Mouse (Mus musculus) urinary bladder, adult 2 months (tissue): ENCODE data around the gene Gm10401. TPM values are rescaled to one million over a fixed set of nuclear protein-coding genes. Genes with fewer than 3 reads are reported as not detected.

ENCODE experiments used
- DNase-seq: peaks from one replicate; pipeline ENCODE4 v3.0.0; 2022; ENCODE audit warnings: low spot score
- polyA plus RNA-seq: library from polyadenylated mRNA; depleted of rRNA; stranded (reverse); fragments of >200 nt; gene quantifications from 2 replicates; pipeline ENCODE4 v1.2.3, GENCODE M21; 2012; rRNA removed

The Gm10401 gene
- polyA plus RNA-seq, 1 experiment = 0.23 TPM

DNA sequence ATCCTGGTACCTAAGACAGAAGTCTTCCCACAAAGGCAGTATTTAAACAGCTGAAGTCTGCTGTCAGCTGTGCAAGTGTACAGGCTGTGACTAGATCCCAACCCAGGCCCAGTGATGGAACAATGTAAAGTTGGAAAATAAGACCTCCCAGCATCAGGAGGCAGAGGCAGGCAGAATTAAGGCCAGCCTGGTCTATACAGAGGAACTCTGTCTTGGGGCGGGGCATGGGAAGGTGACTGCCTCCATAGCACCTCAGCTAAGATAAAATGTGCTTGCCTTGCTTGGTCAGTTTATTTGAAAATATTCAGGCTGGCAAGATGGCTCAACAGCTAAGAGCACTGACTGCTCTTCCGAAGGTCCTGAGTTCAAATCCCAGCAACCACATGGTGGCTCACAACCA is 27.6 kb downstream of the Gm10401 start:
- DNase-seq = no peak

DNA sequence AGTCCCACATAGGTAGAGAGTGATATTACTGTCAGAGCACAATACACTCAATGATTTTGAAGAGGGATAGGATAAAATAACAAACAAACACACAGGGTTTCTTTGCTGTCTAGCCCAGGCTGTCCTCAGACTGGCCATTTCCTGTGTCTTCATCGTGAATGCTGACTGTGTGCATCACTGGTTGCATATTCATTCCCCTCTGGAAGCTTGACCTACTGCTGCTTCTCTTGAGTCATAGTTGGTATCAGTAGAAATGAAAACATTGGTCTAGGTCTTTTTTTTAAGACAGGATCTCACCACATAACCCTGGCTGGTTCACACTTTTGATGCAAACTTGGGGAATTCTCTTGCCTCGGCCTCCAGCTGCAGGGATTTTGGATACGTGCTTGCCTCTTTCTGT is 28.5 kb downstream of the Gm10401 start:
- no peak for DNase-seq

DNA sequence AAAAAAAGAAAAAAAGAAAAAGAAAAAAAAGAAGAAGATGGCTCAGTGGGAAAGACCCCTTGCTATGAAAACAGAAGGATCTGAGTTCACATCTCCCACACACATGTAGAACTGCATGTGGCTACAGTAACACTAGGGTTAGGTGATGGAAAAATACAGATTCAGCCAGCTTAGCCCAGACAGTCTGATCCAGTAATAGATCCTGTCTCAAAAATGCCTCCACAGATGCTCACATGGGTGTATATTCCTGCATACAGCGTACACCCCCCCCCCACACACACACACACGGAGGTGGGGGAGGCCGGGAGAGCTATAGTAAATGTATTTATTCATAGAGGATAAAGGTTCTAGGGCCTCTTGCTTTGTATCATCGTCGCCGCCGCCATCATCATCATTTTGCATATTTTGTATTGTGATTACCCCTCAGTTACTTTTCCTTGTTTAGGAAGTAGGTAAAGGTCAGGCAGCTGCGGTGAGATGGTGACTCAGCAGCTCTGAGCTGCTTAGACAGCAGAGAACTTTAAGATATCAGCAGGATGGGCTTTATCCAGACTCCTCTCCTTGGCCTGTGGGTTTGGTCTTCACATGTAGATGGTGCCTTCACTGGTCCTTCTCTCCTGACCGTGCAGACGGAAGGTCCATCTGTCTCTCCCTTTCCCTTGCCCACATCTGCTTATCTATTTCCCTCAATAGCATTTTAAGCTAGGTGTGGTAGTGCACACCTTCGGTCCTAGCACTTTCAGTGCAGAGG is 29.2 kb downstream of the Gm10401 start:
- no peak for DNase-seq

DNA sequence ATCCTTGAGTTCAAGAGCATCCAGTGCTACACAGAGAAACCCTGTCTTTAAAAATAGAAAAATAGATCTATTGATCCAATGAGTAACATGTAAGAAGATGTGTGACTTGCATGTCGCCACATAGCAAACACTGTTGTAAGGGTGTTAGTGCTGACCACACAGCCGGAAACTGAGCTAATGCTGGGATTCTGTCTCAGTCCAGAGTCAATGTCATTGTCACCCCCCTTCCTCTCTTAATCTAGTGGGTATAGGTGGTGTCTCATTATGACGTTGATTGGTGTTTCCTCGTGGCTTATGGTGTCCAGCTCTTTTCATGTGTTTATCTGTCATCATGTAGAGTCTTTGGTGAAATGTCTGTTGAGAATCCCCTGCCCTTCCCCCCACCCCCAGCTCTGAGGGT is 31.9 kb downstream of the Gm10401 start:
- DNase-seq = no peak

DNA sequence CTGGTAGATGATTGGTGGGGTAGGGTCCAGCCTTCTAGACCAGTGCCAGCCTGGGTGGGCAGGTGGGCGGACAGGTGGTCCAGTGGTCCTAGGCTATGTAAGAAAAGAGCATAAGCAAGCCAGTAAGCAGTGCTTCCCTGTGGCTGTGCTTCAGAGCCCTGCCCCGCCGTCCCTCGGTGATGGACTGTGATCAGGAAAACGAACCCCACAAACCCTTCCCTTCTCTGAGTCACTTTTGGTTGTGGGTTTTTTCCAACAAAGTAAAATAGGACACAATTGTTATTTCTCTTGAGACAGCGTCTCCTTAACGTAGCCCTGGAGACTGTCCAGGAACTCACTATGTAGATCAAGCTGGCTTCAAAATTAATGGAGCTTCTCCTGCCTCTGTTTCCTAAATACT is 34.7 kb downstream of the Gm10401 start:
- no peak for DNase-seq

DNA sequence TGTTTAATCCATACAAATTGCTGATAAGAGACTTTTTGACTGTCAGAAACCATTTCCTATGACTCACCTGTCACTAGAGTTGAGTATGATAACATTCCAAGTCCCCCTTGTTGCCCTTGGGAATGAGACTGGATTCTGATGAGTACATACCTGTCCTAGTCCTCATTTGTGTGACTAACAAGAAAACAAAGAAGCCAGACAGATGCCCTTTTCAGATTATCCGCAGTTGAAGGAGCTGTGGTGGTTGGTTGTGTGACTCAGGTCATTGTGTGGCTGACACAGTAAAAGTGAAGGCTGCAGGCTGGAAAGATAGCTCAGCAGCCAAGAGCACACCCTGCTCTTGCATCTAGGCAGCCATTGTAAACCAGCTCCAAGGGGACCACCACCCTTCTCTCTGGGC is 35.5 kb downstream of the Gm10401 start:
- DNase-seq = no peak

DNA sequence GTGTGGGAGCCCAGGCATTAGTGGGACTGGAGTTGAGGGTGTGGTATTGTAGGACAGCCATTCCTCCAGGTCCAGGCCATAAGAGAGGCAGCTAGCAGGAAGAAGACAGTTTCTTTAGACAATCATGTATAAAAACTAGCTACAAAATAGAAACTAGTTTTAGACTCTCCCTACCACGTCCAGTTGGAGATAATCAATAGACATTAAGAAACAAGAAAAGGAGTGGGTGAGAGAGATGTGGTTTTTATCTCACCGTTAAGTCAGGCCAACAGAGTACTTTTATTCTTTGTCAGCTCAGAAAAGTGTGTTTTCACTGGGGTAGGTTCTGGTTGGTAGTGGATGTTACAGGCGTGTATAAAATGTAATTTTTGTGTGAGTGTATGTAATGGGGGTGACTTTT is 37.1 kb downstream of the Gm10401 start:
- no peak for DNase-seq

DNA sequence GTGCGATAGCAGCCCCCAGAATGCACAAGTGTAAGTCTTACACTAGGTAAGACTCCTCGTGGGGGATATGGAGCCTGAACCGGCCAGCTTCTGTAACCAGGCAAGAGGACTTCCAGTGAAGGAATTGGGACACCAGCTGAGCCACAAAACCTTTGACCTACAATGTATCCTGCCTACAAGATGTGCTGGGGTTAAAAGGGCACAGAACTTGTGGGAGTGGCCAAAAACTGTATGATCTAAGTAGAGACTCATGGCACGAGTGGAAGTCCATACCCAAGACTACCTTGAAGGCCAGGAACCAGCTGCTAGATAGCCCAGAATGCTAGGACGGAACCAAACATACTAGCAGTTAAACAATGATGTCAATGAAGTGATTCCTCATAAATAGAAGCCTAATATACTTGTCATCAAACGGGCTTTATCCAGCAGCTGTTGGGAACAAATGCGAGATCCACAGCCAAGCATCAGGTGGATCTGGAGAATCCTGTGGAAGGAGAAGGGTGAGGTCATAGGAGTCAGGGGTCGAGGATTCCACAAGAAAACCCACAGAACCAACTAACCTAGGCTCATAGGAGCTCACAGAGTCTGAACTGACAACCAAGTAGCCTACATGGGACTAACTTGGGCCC is 37.9 kb downstream of the Gm10401 start:
- DNase-seq = no peak

DNA sequence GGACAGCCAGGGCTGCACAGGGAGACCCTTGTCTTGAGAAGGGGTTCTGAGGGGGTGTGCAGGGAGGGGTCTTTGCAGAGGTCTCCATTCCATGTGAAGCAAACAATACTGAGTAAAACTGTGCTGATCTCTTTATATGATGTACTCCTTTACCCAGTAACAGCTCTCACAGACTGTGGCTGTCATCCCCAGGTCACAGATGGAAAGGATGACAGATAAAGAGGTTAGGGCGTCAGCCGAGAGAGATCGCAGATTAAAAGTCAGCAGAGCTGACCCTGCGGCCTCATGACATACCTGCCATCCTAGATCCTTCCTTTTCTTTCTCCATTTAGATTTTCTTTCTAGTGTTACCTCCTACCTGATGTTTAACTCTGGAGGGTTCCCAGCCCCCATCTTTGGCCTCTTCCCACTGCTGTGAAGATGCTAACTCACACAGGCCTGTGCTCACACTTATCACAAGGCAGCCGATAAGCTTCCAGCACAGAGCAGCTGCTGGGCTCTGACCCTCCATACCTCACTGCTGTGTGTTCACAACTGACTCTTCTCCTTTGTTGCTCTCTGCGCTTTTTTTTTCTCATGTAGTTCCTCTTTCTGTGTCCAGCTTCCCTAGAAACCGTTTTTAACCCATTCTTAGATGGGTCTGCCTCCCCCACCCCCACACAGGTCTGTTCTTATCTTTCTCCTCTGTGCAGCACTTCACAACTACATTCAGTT is 39.4 kb downstream of the Gm10401 start:
- no peak for DNase-seq

DNA sequence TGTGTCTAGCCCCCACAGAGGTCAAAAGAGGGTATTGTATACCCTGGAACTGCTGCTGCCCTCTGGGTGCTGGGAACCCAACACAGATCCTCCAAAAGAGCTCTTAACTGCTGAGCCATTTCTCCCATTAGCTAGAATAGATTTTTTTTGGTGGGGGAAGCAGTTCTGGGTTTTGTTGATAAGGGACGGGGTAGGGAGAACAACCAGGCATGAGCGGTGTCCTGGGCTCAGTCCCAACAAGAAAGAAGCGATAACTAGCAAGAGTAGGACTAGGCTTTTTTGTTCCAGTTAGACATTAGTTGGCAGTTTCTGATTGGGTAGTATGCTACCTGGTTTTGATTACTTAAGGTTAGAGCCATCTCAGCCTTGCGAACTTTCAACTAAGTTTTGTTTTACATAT is 40.9 kb downstream of the Gm10401 start:
- DNase-seq = no peak

DNA sequence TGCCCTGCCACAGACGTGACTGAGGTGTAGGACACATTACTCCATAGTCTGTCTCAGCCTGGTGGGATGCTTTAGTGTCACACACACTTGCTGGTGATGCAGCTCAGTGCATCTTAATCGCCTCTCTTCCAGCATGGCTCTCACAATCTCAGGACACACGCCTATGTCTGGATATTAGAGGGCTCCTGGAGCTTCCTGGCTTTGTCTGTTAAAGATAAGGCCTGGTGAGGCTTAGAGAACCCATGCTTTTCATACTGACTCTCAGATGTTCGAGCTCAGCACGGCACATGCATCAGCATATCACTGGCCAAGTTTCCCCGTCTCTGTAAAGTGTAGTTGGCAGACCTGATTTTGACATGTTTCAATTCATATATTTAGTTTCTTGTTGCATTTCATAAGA is 42.7 kb downstream of the Gm10401 start:
- no peak for DNase-seq

DNA sequence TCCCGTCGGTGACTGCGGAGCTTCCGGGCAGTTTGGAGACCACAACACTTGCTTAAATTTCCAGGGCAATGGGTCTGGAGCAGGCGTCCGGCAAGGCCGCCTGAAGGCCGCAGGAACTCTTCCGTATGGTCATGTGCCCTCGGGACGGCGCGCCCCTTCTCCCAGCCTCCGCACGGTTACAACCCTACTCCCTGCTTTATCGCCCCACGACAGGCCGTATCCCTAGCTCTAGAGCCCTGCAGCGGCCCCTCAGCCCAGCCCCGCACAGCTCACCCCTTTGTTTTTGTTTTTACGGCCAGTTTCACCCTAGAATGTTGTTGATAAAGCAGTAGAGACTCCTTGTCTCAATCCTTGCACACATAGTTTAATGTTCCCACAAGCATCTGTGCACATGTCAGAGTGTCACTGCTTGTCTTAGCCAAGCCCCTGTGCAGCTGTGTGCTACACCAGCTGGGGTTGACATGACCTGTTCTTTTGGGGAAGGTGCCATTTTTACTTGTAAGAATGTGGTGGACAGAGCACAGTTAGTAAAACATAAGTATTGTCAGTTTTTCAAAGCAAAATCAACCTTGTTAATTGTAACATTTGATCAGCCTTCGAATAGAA is 44.2 kb downstream of the Gm10401 start:
- no peak for DNase-seq

DNA sequence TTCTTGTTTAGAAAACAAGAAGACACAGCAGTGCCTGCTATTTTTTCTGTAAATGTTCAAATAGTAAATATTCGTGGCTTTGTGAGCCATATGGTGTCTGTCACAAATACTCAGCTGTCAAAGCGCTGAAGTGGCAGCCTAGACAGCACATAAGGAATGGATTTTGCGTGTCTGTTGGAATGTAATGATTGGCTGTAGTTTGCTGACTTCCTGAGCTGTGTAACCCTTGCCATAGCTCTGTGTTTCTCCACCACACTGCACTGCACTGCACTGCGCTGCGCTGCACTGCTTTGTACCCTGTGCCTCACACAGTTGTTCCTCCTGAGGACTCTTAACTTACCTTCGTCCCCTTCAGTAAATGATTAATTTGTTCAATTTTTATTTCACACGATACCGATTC is 45.5 kb downstream of the Gm10401 start:
- DNase-seq = no peak

DNA sequence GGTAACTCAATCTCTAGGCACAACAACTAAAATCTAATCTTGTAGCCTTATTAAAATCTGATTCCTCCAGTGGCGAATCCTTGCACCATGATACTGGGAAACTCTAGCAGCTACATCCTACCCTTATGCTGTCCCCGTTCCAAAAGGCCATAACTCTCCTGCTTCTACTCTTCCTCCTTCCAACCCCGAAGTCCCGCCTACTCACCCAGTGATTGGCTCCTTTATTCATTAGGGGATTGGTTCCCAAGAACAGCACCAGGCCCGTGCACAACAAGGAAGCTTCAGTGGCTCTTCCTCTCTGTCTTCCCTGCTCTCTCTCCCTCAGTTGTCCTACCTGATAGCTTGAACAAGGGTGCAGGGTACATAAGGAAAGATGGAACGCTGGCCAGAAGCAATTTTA is 47.3 kb downstream of the Gm10401 start:
- DNase-seq = no peak

DNA sequence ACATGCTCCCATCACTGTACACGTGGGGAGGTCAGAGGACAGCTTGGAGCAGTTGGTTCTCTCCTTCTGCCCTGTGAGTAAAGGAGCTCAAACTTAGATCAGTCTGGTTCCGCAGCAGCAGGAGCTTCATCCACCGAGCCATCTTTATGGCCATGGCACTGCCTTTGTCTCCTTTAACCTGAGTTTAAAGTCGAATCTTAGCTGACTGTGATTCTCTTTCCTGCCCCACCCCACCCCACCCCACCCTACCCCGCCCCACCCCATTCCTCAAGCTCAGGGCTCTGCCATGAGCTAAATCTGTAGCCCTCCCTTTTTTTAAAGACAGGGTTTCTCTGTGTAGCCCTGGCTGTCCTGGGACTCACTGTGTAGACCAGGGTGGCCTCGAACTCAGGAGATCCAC is 48.4 kb downstream of the Gm10401 start:
- DNase-seq = no peak

Other genes starting within 250 kb of the Gm10401 start
- gene 4930519G04Rik, start 244.6 kb downstream of the Gm10401 start, polyA plus RNA-seq = not detected in 2 replicates
- gene Gm9936, start 239.6 kb downstream of the Gm10401 start, polyA plus RNA-seq = 0.01 and 0.04 TPM in 2 replicates
- 30.2 and 36.0 TPM in 2 replicates for gene Oasl2, start 201.4 kb downstream of the Gm10401 start, polyA plus RNA-seq
- 1.7 and 2.2 TPM in 2 replicates for gene Oasl1, start 175.1 kb downstream of the Gm10401 start, polyA plus RNA-seq
- gene 2210016L21Rik, start 156.1 kb downstream of the Gm10401 start, polyA plus RNA-seq = 36.2 and 37.4 TPM in 2 replicates
- gene Hnf1a, start 127.2 kb downstream of the Gm10401 start, polyA plus RNA-seq = 0.06 and 0.09 TPM in 2 replicates
- gene Sppl3, start 87.2 kb downstream of the Gm10401 start, polyA plus RNA-seq = 62.5 and 63.9 TPM in 2 replicates
- gene Acads, start 21.1 kb upstream of the Gm10401 start, polyA plus RNA-seq = 54.0 and 60.2 TPM in 2 replicates
- 24.0 and 27.4 TPM in 2 replicates for gene Unc119b, start 36.7 kb upstream of the Gm10401 start, polyA plus RNA-seq
- 82.1 and 95.2 TPM in 2 replicates for gene Mlec, start 59.9 kb upstream of the Gm10401 start, polyA plus RNA-seq
- gene Cabp1, start 96.1 kb upstream of the Gm10401 start, polyA plus RNA-seq = 3.6 and 3.9 TPM in 2 replicates
- gene Pop5, start 137.5 kb upstream of the Gm10401 start, polyA plus RNA-seq = 52.7 and 63.5 TPM in 2 replicates
- 144 and 157 TPM in 2 replicates for gene Rnf10, start 174.6 kb upstream of the Gm10401 start, polyA plus RNA-seq
- gene Coq5, start 181.4 kb upstream of the Gm10401 start, polyA plus RNA-seq = 23.9 and 26.4 TPM in 2 replicates
- 565 and 747 TPM in 2 replicates for gene Dynll1, start 202.7 kb upstream of the Gm10401 start, polyA plus RNA-seq
- gene Srsf9, start 228.9 kb upstream of the Gm10401 start, polyA plus RNA-seq = 56.7 and 60.4 TPM in 2 replicates
- gene Gatc, start 242.9 kb upstream of the Gm10401 start, polyA plus RNA-seq = 13.6 and 18.0 TPM in 2 replicates
- gene Triap1, start 242.9 kb upstream of the Gm10401 start, polyA plus RNA-seq = 47.5 and 63.9 TPM in 2 replicates